Mouse (Mus musculus): ENCODE data around the gene Scn3b.

The Scn3b gene

GRCm38 (mm10) chr9:40269103-40269861, at the start of gene Scn3b:
Gene Scn3b (plus strand): TSS chr9:40269217.
- peak; percentile 50 for DNase-seq (ENCODE audit: low spot score in 2 of 2)

GRCm38 (mm10) chr9:40224289-40224688, 44.7 kb upstream of the Scn3b start:
- no peak for DNase-seq (ENCODE audit: low spot score in 2 of 2)

- DNase-seq (ENCODE audit: low spot score in 2 of 2), result peak in 1 of 2 experiments; percentile 32
These were observed 40.9 kb upstream of the Scn3b start for GRCm38 (mm10) chr9:40227874-40228789.

- no peak for DNase-seq (ENCODE audit: low spot score in 2 of 2)
These were observed 40.1 kb upstream of the Scn3b start for GRCm38 (mm10) chr9:40228804-40229331.

- DNase-seq (ENCODE audit: low spot score in 2 of 2), result no peak
These were observed 39.5 kb upstream of the Scn3b start for GRCm38 (mm10) chr9:40229479-40229878.

- DNase-seq (ENCODE audit: low spot score in 2 of 2), result no peak
These were observed 38.0 kb upstream of the Scn3b start for GRCm38 (mm10) chr9:40231019-40231418.

GRCm38 (mm10) chr9:40234233-40235072, 34.6 kb upstream of the Scn3b start:
- DNase-seq (ENCODE audit: low spot score in 2 of 2), result no peak

- DNase-seq (ENCODE audit: low spot score in 2 of 2), result no peak
These were observed 33.8 kb upstream of the Scn3b start for GRCm38 (mm10) chr9:40235220-40235619.

- DNase-seq (ENCODE audit: low spot score in 2 of 2), result no peak
These were observed 29.3 kb upstream of the Scn3b start for GRCm38 (mm10) chr9:40239749-40240148.

GRCm38 (mm10) chr9:40240311-40240710, 28.7 kb upstream of the Scn3b start:
- DNase-seq (ENCODE audit: low spot score in 2 of 2), result no peak

GRCm38 (mm10) chr9:40241223-40241801, 27.7 kb upstream of the Scn3b start:
- peak in 1 of 2 experiments; percentile 8 for DNase-seq (ENCODE audit: low spot score in 2 of 2)

- DNase-seq (ENCODE audit: low spot score in 2 of 2), result no peak
These were observed 26.8 kb upstream of the Scn3b start for GRCm38 (mm10) chr9:40241951-40242888.

GRCm38 (mm10) chr9:40245466-40245865, 23.6 kb upstream of the Scn3b start:
- DNase-seq (ENCODE audit: low spot score in 2 of 2), result no peak

GRCm38 (mm10) chr9:40245974-40246665, 22.9 kb upstream of the Scn3b start:
- DNase-seq (ENCODE audit: low spot score in 2 of 2), result no peak

- no peak for DNase-seq (ENCODE audit: low spot score in 2 of 2)
These were observed 22.3 kb upstream of the Scn3b start for GRCm38 (mm10) chr9:40246702-40247101.

- peak in 1 of 2 experiments; percentile 37 for DNase-seq (ENCODE audit: low spot score in 2 of 2)
These were observed 19.9 kb upstream of the Scn3b start for GRCm38 (mm10) chr9:40249106-40249505.

- DNase-seq (ENCODE audit: low spot score in 2 of 2), result no peak
These were observed 16.6 kb upstream of the Scn3b start for GRCm38 (mm10) chr9:40252459-40252858.

- no peak for DNase-seq (ENCODE audit: low spot score in 2 of 2)
These were observed 5.1 kb upstream of the Scn3b start for GRCm38 (mm10) chr9:40263874-40264273.

GRCm38 (mm10) chr9:40268040-40268747, 823 bp upstream of the Scn3b start:
- DNase-seq (ENCODE audit: low spot score in 2 of 2), result no peak
